Mouse (Mus musculus) liver, postnatal 0 days (tissue): ENCODE measurements around the gene Fut1.

Experiments used
- CTCF ChIP-seq: sonication (generic); IDR thresholded peaks from 2 replicates; pipeline ENCODE4 v1.5.1; 2016; ENCODE audit warnings: antibody characterized with exemption, low read depth
- EP300 ChIP-seq: IDR thresholded peaks from 2 replicates; pipeline ENCODE4 v1.6.1; 2016; ENCODE audit warnings: antibody characterized with exemption, low read depth, mild to moderate bottlenecking

GRCm38 (mm10) chr7:45589898-45590297, 27.2 kb upstream of the Fut1 start:
- no peak for TF ChIP-seq EP300
- 0 out of 2 replicates have a peak, but pooled peaks have one; percentile 1 for TF ChIP-seq CTCF
